8 mouse cellular contexts compared by ENCODE assay signal in the genomic region with DNA sequence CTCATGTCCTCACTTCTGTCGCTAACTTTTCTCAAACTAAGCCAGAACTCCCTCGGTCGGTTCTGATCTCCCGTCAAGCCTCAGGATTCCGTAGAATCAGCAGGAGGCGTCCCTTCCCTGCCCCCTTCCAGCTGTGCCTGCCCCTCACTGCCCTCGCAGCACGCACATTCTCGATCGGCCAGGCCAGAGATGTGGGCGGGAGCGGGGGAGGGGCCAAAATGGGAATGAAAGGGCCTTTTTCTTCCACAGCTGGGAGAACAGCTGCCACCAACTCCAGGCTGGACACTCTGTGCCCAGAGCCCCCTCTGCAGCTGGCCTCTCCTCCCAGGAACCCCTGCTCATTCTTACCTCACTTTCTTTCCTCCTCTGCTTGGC. TPM values are rescaled to one million over a fixed set of nuclear protein-coding genes. Genes with fewer than 3 reads are reported as not detected.
DNase-seq lines count a peak whose midpoint lies in the region; ATAC-seq and TF ChIP-seq lines count a peak whose summit lies in the region.

No protein-coding gene starts in this region.

- DNase-seq in MEL (ENCODE audit: low read depth, low spot score): peak; percentile 76
- DNase-seq in frontal cortex, postnatal 14 days (ENCODE audit: low spot score in 2 of 2): peak; percentile 64 to 70
- DNase-seq in hindbrain, embryonic 11.5 days (ENCODE audit: low spot score): peak; percentile 92
- DNase-seq in layer of hippocampus, adult 9-11 months: peak; percentile 90
- DNase-seq in ovary, postnatal 14 days (ENCODE audit: low spot score): peak; percentile 84
- DNase-seq in cerebellum, adult 9-10 months: no peak

- TF ChIP-seq POLR2A in MEL (IDR thresholded peaks at IDR 0.05; ENCODE audit: control insufficient read depth in 1 of 2, insufficient read depth in 1 of 2, low read depth in 1 of 2, low read length in 2 of 2, poor library complexity in 1 of 2): peak; percentile 3 to 54; a peak in 1 of 4 replicates
- TF ChIP-seq POLR2A in bone marrow macrophage, adult 2 months (IDR thresholded peaks at IDR 0.05; ENCODE audit: borderline replicate concordance, low read depth, low read length): no peak

- H3K4me3 ChIP-seq in MEL (ENCODE audit: control insufficient read depth in 1 of 2, insufficient read depth in 1 of 2, low read depth in 2 of 2, low read length in 2 of 2): peak overlapping the region; percentile 72 to 91
- H3K4me3 ChIP-seq in bone marrow macrophage, adult 2 months (ENCODE audit: insufficient read depth, low read length): peak overlapping the region; percentile 64
- H3K4me3 ChIP-seq in hindbrain, embryonic 11.5 days (ENCODE audit: low read depth, low read length): peak overlapping the region; percentile 62
- H3K4me3 ChIP-seq in lung, embryonic 16.5 days (ENCODE audit: low read length): peak overlapping the region; percentile 63

- TF ChIP-seq EP300 in MEL (IDR thresholded peaks at IDR 0.05; ENCODE audit: low read depth in 1 of 2, low read length in 2 of 2): no peak

- peak; percentile 78 for ATAC-seq in hindbrain, embryonic 11.5 days (ENCODE audit: low FRiP score)
- peak; percentile 89 for ATAC-seq in lung, embryonic 16.5 days (ENCODE audit: low read depth)

- H3K27ac ChIP-seq in MEL (ENCODE audit: control insufficient read depth, low read depth, low read length): peak overlapping the region; percentile 55
- peak overlapping the region; percentile 70 for H3K27ac ChIP-seq in bone marrow macrophage, adult 2 months (ENCODE audit: insufficient read depth, low read depth, low read length)
- peak overlapping the region; percentile 99 for H3K27ac ChIP-seq in hindbrain, embryonic 11.5 days (ENCODE audit: low read depth, low read length)
- H3K27ac ChIP-seq in lung, embryonic 16.5 days (ENCODE audit: low read length): peak overlapping the region; percentile 100

- H3K9me3 ChIP-seq in MEL (replicated peaks; ENCODE audit: insufficient read depth, low read length): no peaks in the 10 kb centered on the region
- no peaks in the 10 kb centered on the region for H3K9me3 ChIP-seq in hindbrain, embryonic 11.5 days (ENCODE audit: control insufficient read depth, low read length)
- H3K9me3 ChIP-seq in lung, embryonic 16.5 days (ENCODE audit: control insufficient read depth, low read length): no peaks in the 10 kb centered on the region

- under 1% methylated on average over 12 of the region's 12 CpGs for WGBS in hindbrain, embryonic 11.5 days
- WGBS in lung, embryonic 16.5 days: under 1% methylated on average over 12 of the region's 12 CpGs

- TF ChIP-seq RAD21 in MEL (IDR thresholded peaks at IDR 0.05; ENCODE audit: low read depth, low read length): no peak

- H3K79me2 ChIP-seq in MEL (ENCODE audit: control insufficient read depth, insufficient read depth, low read length, poor library complexity): peaks cover 6% of the 10 kb centered on the region; the same call in 1 of the 2 replicates

- peak overlapping the region; percentile 87 for H3K4me2 ChIP-seq in hindbrain, embryonic 11.5 days (replicated peaks; ENCODE audit: low read depth, low read length)
- H3K4me2 ChIP-seq in lung, embryonic 16.5 days (ENCODE audit: low read depth, low read length): peak overlapping the region; percentile 85

- H3K9ac ChIP-seq in MEL (ENCODE audit: control insufficient read depth, low read depth, low read length, poor library complexity, severe bottlenecking): peak overlapping the region; percentile 89
- peak overlapping the region; percentile 96 for H3K9ac ChIP-seq in hindbrain, embryonic 11.5 days (ENCODE audit: low read depth, low read length)
- H3K9ac ChIP-seq in lung, embryonic 16.5 days (ENCODE audit: low read length): peak overlapping the region; percentile 89

- no peaks in the 10 kb centered on the region for H3K36me3 ChIP-seq in MEL (ENCODE audit: control insufficient read depth in 1 of 2, insufficient read depth in 2 of 2, low read length in 2 of 2)
- no peaks in the 10 kb centered on the region for H3K36me3 ChIP-seq in hindbrain, embryonic 11.5 days (ENCODE audit: control insufficient read depth, insufficient read depth, low read length)
- no peaks in the 10 kb centered on the region; the same call in 1 of the 2 replicates for H3K36me3 ChIP-seq in lung, embryonic 16.5 days (ENCODE audit: control insufficient read depth, insufficient read depth, low read length)

- H3K27me3 ChIP-seq in MEL (ENCODE audit: control insufficient read depth in 1 of 2, insufficient read depth in 2 of 2, low read length in 2 of 2): no peaks in the 10 kb centered on the region
- H3K27me3 ChIP-seq in hindbrain, embryonic 11.5 days (ENCODE audit: control insufficient read depth, insufficient read depth, low read length): no peaks in the 10 kb centered on the region; the same call in 1 of the 2 replicates
- no peaks in the 10 kb centered on the region for H3K27me3 ChIP-seq in lung, embryonic 16.5 days (ENCODE audit: control insufficient read depth, insufficient read depth, low read depth, low read length)

- peaks cover 0 to 10% of the 10 kb centered on the region in 2 experiments; a peak in 3 of 4 replicates for H3K4me1 ChIP-seq in MEL (ENCODE audit: control insufficient read depth in 1 of 2, insufficient read depth in 2 of 2, low read length in 2 of 2)
- H3K4me1 ChIP-seq in bone marrow macrophage, adult 2 months (ENCODE audit: control insufficient read depth, insufficient read depth, low read length): peaks cover 33% of the 10 kb centered on the region
- H3K4me1 ChIP-seq in hindbrain, embryonic 11.5 days (replicated peaks; ENCODE audit: control insufficient read depth, insufficient read depth, low read length): peaks cover 17% of the 10 kb centered on the region
- peaks cover 39% of the 10 kb centered on the region for H3K4me1 ChIP-seq in lung, embryonic 16.5 days (replicated peaks; ENCODE audit: control insufficient read depth, insufficient read depth, low read length)

- TF ChIP-seq CTCF in MEL (IDR thresholded peaks at IDR 0.05 in 2 of 3, conservative IDR thresholded peaks at IDR 0.05 in 1 of 3; ENCODE audit: control insufficient read depth in 1 of 3, insufficient read depth in 1 of 3, low read depth in 2 of 3, low read length in 3 of 3, poor library complexity in 1 of 3, severe bottlenecking in 1 of 3): no peak
- no peak for TF ChIP-seq CTCF in bone marrow macrophage, adult 2 months (IDR thresholded peaks at IDR 0.05; ENCODE audit: low read depth, low read length)

TF ChIP-seq in MEL, 35 proteins besides CTCF, POLR2A, EP300 and RAD21 (continues in another document):
- TF ChIP-seq MAZ (IDR thresholded peaks at IDR 0.05; ENCODE audit: low read depth, low read length): peak; percentile 55; the same call in 1 of the 2 replicates
- peak; percentile 30; the same call in 1 of the 2 replicates for TF ChIP-seq NELFE (IDR thresholded peaks at IDR 0.05; ENCODE audit: low read depth, low read length)
- 0 out of 2 replicates have a peak, but pooled peaks have one; percentile 8 for TF ChIP-seq TCF12 (IDR thresholded peaks at IDR 0.05; ENCODE audit: low read depth, low read length)
- 0 out of 2 replicates have a peak, but pooled peaks have one; percentile 29 for TF ChIP-seq ETS1 (IDR thresholded peaks at IDR 0.05; ENCODE audit: low read depth, low read length)
- no peak for TF ChIP-seq MYB (IDR thresholded peaks at IDR 0.05; ENCODE audit: low read depth, low read length)
- TF ChIP-seq MXI1 (IDR thresholded peaks at IDR 0.05; ENCODE audit: low read depth, low read length): peak; percentile 42; the same call in 1 of the 2 replicates

RNA-seq across cellular contexts. Expression of a gene that starts 2.3 kb away (rescaled TPM):
- total RNA-seq in MEL (2012; rRNA removed): 5.2 and 5.4 TPM in 2 replicates
- polyA plus RNA-seq in MEL (2012; ENCODE audit: insufficient read depth in 1 of 2, insufficient read length in 2 of 2, low read depth in 1 of 2, low replicate concordance in 2 of 2, missing spikeins in 1 of 2): 1 to 10 TPM in 1 of 2 experiments, not detected in 1; 8.3 TPM
- polyA plus RNA-seq in bone marrow macrophage, adult 2 months (2012; ENCODE audit: insufficient read depth, insufficient read length, missing spikeins): 1.4 and 1.8 TPM in 2 replicates
- 17.7 and 18.3 TPM in 2 replicates for polyA plus RNA-seq in hindbrain, embryonic 11.5 days (2014; fragmentation: Nextera tagmentation; extraction: Ambion mirVana)
- polyA plus RNA-seq in lung, embryonic 16.5 days (2015; fragmentation: Nextera tagmentation; extraction: Ambion mirVana): 44.4 and 47.5 TPM in 2 replicates

RNA-seq across cellular contexts. Expression of a gene that starts 12.3 kb away (rescaled TPM):
- total RNA-seq in MEL (2012; rRNA removed): 25.8 and 30.6 TPM in 2 replicates
- polyA plus RNA-seq in MEL (2012; ENCODE audit: insufficient read depth in 1 of 2, insufficient read length in 2 of 2, low read depth in 1 of 2, low replicate concordance in 2 of 2, missing spikeins in 1 of 2): 10 to 100 TPM in 1 of 2 experiments, not detected in 1; 40.9 TPM
- polyA plus RNA-seq in bone marrow macrophage, adult 2 months (2012; ENCODE audit: insufficient read depth, insufficient read length, missing spikeins): 25.1 and 26.8 TPM in 2 replicates
- polyA plus RNA-seq in hindbrain, embryonic 11.5 days (2014; fragmentation: Nextera tagmentation; extraction: Ambion mirVana): 18.5 and 21.3 TPM in 2 replicates
- polyA plus RNA-seq in lung, embryonic 16.5 days (2015; fragmentation: Nextera tagmentation; extraction: Ambion mirVana): 13.7 and 14.5 TPM in 2 replicates

RNA-seq across cellular contexts. Expression of a gene that starts 16.2 kb away (rescaled TPM):
- 35.0 and 42.4 TPM in 2 replicates for total RNA-seq in MEL (2012; rRNA removed)
- 10 to 100 TPM in 1 of 2 experiments, not detected in 1; 72.8 TPM for polyA plus RNA-seq in MEL (2012; ENCODE audit: insufficient read depth in 1 of 2, insufficient read length in 2 of 2, low read depth in 1 of 2, low replicate concordance in 2 of 2, missing spikeins in 1 of 2)
- 20.3 and 27.1 TPM in 2 replicates for polyA plus RNA-seq in bone marrow macrophage, adult 2 months (2012; ENCODE audit: insufficient read depth, insufficient read length, missing spikeins)
- polyA plus RNA-seq in hindbrain, embryonic 11.5 days (2014; fragmentation: Nextera tagmentation; extraction: Ambion mirVana): 160 and 179 TPM in 2 replicates
- polyA plus RNA-seq in lung, embryonic 16.5 days (2015; fragmentation: Nextera tagmentation; extraction: Ambion mirVana): 109 and 111 TPM in 2 replicates

RNA-seq across cellular contexts. Expression of a gene that starts 18.6 kb away (rescaled TPM):
- 3.2 and 3.4 TPM in 2 replicates for total RNA-seq in MEL (2012; rRNA removed)
- polyA plus RNA-seq in MEL (2012; ENCODE audit: insufficient read depth in 1 of 2, insufficient read length in 2 of 2, low read depth in 1 of 2, low replicate concordance in 2 of 2, missing spikeins in 1 of 2): 1 to 10 TPM in 1 of 2 experiments, not detected in 1; 4.6 TPM
- 1.5 and 3.5 TPM in 2 replicates for polyA plus RNA-seq in bone marrow macrophage, adult 2 months (2012; ENCODE audit: insufficient read depth, insufficient read length, missing spikeins)
- polyA plus RNA-seq in hindbrain, embryonic 11.5 days (2014; fragmentation: Nextera tagmentation; extraction: Ambion mirVana): 12.3 and 13.8 TPM in 2 replicates
- polyA plus RNA-seq in lung, embryonic 16.5 days (2015; fragmentation: Nextera tagmentation; extraction: Ambion mirVana): 7.2 and 7.6 TPM in 2 replicates

RNA-seq across cellular contexts. Expression of a gene that starts 18.6 kb away (rescaled TPM):
- 0.15 and 0.23 TPM in 2 replicates for total RNA-seq in MEL (2012; rRNA removed)
- under 1 TPM in 1 of 2 experiments, not detected in 1; 0.50 TPM for polyA plus RNA-seq in MEL (2012; ENCODE audit: insufficient read depth in 1 of 2, insufficient read length in 2 of 2, low read depth in 1 of 2, low replicate concordance in 2 of 2, missing spikeins in 1 of 2)
- not detected in 2 replicates for polyA plus RNA-seq in bone marrow macrophage, adult 2 months (2012; ENCODE audit: insufficient read depth, insufficient read length, missing spikeins)
- polyA plus RNA-seq in hindbrain, embryonic 11.5 days (2014; fragmentation: Nextera tagmentation; extraction: Ambion mirVana): 3.7 TPM in 2 replicates
- 11.9 and 15.3 TPM in 2 replicates for polyA plus RNA-seq in lung, embryonic 16.5 days (2015; fragmentation: Nextera tagmentation; extraction: Ambion mirVana)
